Mouse (Mus musculus): ENCODE measurements around the gene Adcy7.

DNA sequence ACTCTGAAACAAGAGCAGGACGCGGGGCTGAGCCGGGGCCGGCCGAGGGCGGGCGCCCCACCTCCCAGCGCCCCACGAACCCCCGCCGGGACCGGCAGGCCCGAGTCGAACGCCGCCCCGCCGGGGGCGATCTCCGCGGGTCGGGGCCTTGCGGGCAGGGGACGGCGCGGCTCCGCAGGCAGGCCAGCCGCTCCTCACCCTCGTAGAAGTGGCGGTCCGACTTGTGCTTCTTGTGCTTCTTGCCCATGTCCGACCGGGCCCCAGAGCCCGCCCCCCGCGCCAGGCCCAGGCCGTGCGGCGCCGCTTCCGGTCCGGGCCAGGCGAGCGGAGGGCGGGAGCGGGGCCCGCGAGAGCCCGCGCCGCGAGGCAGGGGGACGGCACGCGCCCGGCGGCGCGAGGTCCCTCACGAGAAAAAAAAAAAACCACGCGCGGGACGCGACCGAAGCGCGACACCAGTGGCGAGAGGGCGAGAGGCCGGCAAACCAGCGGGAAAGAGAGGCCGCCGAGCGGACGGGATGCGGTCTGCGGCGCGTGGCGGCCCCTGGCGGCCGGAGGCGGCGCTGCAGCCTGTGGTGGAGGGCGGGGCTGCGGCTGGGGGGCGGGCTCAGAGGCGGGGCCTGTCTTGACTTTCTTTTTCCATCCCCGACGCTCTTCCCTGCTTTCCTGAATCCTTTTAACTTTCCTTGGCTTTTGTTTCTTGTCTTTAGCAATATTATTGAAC lies 89.7 kb downstream of the Adcy7 start, which contains the start of gene Brd7:
- TF ChIP-seq CTCF (IDR thresholded peaks at IDR 0.05; ENCODE audit: low read depth) = peak; percentile 76
- no peak for TF ChIP-seq EP300 (optimal IDR thresholded peaks at IDR 0.05)

Data from stomach, postnatal 0 days (tissue).